Mouse (Mus musculus) ES-E14 (cell line): ENCODE measurements around the gene Pnkp.

ENCODE experiments used
- CHD2 ChIP-seq: IDR thresholded peaks from 2 replicates; pipeline ENCODE4 v1.6.1; 2014; ENCODE audit warnings: mild to moderate bottlenecking, low read depth, low read length, inconsistent platforms
- MAFK ChIP-seq: IDR thresholded peaks from 2 replicates; pipeline ENCODE4 v1.6.1; 2014; ENCODE audit warnings: mild to moderate bottlenecking, low read depth, low read length, inconsistent platforms; ENCODE audit not compliant: insufficient read depth
- ZC3H11A ChIP-seq: IDR thresholded peaks from 2 replicates; pipeline ENCODE4 v1.6.1; 2012; ENCODE audit warnings: low read depth, mild to moderate bottlenecking, inconsistent platforms, low read length, borderline replicate concordance
- ZNF384 ChIP-seq: IDR thresholded peaks from 2 replicates; pipeline ENCODE4 v1.6.1; 2012; ENCODE audit warnings: low read depth, low read length, inconsistent platforms

- no peak for TF ChIP-seq MAFK
- no peak for TF ChIP-seq ZC3H11A
- no peak for TF ChIP-seq ZNF384
- no peak for TF ChIP-seq CHD2
These were observed 7.1 kb downstream of the Pnkp start for GRCm38 (mm10) chr7:44863982-44864494.
